Mouse (Mus musculus): ENCODE measurements around the gene Foxd1.

DNA sequence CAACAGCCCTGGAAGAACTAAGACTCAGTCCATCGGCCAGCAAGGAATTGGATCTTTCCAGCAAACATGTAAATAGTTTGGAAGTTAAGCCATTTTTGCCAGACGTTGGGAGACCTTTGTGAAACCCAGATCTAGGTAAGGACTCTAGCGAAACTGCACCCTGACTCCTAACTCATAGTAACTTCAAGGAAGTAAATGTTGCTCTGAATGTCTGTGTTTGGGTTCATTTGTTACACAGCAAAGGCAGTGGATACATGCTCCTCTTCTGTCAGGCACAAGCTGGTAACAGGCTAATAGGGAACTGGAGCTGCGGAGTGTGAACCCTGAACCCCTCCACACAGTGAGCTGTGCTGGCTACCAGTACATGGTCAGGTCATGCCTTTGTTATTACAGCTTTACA, 28.7 kb downstream of the Foxd1 start:
- TF ChIP-seq CTCF (IDR thresholded peaks at IDR 0.05; ENCODE audit: low read depth, low read length) = no peak
- no peak for TF ChIP-seq TAL1 (conservative IDR thresholded peaks at IDR 0.05; ENCODE audit: low read depth, low read length)
- TF ChIP-seq GATA1 (IDR thresholded peaks at IDR 0.05; ENCODE audit: borderline replicate concordance, low read length) = no peak
